Mouse (Mus musculus) heart, embryonic 14.5 days (tissue): ENCODE data around the gene Polg2. TPM values are rescaled to one million over a fixed set of nuclear protein-coding genes. Genes with fewer than 3 reads are reported as not detected.

Source experiments
- ATAC-seq: fragments of 200-750 bp; cut with Nextera tagmentation; 2 replicates; pipeline ENCODE4 v1.8.0; 2017; ENCODE audit warnings: low read depth, moderate TSS enrichment; ENCODE audit not compliant: insufficient number of reproducible peaks, insufficient read depth, low FRiP score
- H3K27ac ChIP-seq, 2 experiments: fragments of 200-500 bp in 1 of 2; fragments of 300-500 bp in 1 of 2; sonication (generic) in 1 of 2; replicated peaks in 1 of 2; 2 replicates each; pipeline ENCODE4 v1.5.1; 2012 to 2014; ENCODE audit warnings: low read depth in 2 of 2, low read length in 2 of 2, control low read depth in 1 of 2, mild to moderate bottlenecking in 1 of 2, mixed read lengths in 1 of 2; ENCODE audit not compliant: control insufficient read depth in 1 of 2, insufficient read depth in 1 of 2
- H3K27me3 ChIP-seq: fragments of 300-500 bp; sonication (generic); 2 replicates; pipeline ENCODE4 v1.6.1; 2014; ENCODE audit warnings: mild to moderate bottlenecking, low read length, control low read depth; ENCODE audit not compliant: control insufficient read depth, insufficient read depth
- H3K36me3 ChIP-seq: fragments of 300-500 bp; sonication (generic); 2 replicates; pipeline ENCODE4 v1.6.1; 2014; ENCODE audit warnings: mild to moderate bottlenecking, control low read depth, low read length, mixed read lengths; ENCODE audit not compliant: control insufficient read depth, insufficient read depth
- H3K4me1 ChIP-seq, 2 experiments: fragments of 200-500 bp in 1 of 2; fragments of 300-500 bp in 1 of 2; sonication (generic) in 1 of 2; 2 replicates each; pipeline ENCODE4 v1.6.1; 2012 to 2014; ENCODE audit warnings: low read length in 2 of 2, control low read depth in 1 of 2, mixed read lengths in 1 of 2; ENCODE audit not compliant: control insufficient read depth in 2 of 2, insufficient read depth in 2 of 2
- H3K4me2 ChIP-seq: fragments of 300-500 bp; sonication (generic); 2 replicates; pipeline ENCODE4 v1.6.1; 2014; ENCODE audit warnings: mild to moderate bottlenecking, low read length
- H3K4me3 ChIP-seq, 2 experiments: fragments of 200-500 bp in 1 of 2; fragments of 300-500 bp in 1 of 2; sonication (generic) in 1 of 2; 2 replicates each; pipeline ENCODE4 v1.5.1; 2012 to 2014; ENCODE audit warnings: low read length in 2 of 2, mild to moderate bottlenecking in 2 of 2, control low read depth in 1 of 2, low read depth in 1 of 2, moderate library complexity in 1 of 2; ENCODE audit not compliant: control insufficient read depth in 1 of 2, insufficient read depth in 1 of 2
- H3K9ac ChIP-seq: fragments of 300-500 bp; sonication (generic); 2 replicates; pipeline ENCODE4 v1.6.1; 2014; ENCODE audit warnings: mild to moderate bottlenecking, low read length
- H3K9me3 ChIP-seq: fragments of 300-500 bp; sonication (generic); 2 replicates; pipeline ENCODE4 v1.6.1; 2016; ENCODE audit warnings: low read length, control low read depth; ENCODE audit not compliant: control insufficient read depth
- WGBS: fragments of 180-500 bp; shearing (Covaris S2); extraction: QIAGEN DNeasy Blood & Tissue Kit; methylation state at CpG from one replicate; pipeline ENCODE4 v1.1.7; 2014; 5-methylcytosine and 5-hydroxymethylcytosine counted together
- polyA plus RNA-seq: library from polyadenylated mRNA; unstranded; fragments of >200 nt; fragmentation: Nextera tagmentation; extraction: Ambion mirVana; gene quantifications from 2 replicates; pipeline ENCODE4 v1.2.1, GENCODE M21; 2014

Polg2 gene
- polyA plus RNA-seq: 7.4 and 10.0 TPM in 2 replicates

GRCm38 (mm10) chr11:106779388-106780088, at the start of gene Polg2:
Gene Polg2 (minus strand): TSS chr11:106779537.
- Histone ChIP-seq H3K4me2 (peak within 1 kb of the TSS; percentile 79), H3K4me1 (peaks cover 0 to 13% of the 10 kb centered on the region in 2 experiments; a peak in 1 of 4 replicates), H3K27ac (peak within 1 kb of the TSS; percentile 81 to 97), H3K36me3 (peaks cover 75% of the 10 kb centered on the region), H3K4me3 (peak within 1 kb of the TSS; percentile 59 to 68), H3K27me3 (no peaks in the 10 kb centered on the region), H3K9ac (peak within 1 kb of the TSS; percentile 87), H3K9me3 (no peaks in the 10 kb centered on the region)
- WGBS: 2% methylated on average over 30 of the region's 30 CpGs
- ATAC-seq: peak; percentile 96

- H3K9me3 ChIP-seq: no peaks in the 10 kb centered on the region
- no peak overlapping the region for H3K27ac ChIP-seq
- H3K9ac ChIP-seq: no peak overlapping the region
- peaks cover 0 to 6% of the 10 kb centered on the region in 2 experiments; a peak in 1 of 4 replicates for H3K4me1 ChIP-seq
- no peak for ATAC-seq
- H3K4me3 ChIP-seq: no peak overlapping the region
- H3K4me2 ChIP-seq: no peak overlapping the region
- 90% methylated on average over 7 of the region's 7 CpGs for WGBS
- H3K27me3 ChIP-seq: no peaks in the 10 kb centered on the region
- peaks cover 87% of the 10 kb centered on the region for H3K36me3 ChIP-seq
Measured at GRCm38 (mm10) chr11:106828079-106828478, 48.7 kb upstream of the Polg2 start.

- Histone ChIP-seq H3K9me3 (no peaks in the 10 kb centered on the region), H3K27ac (no peak overlapping the region), H3K27me3 (no peaks in the 10 kb centered on the region), H3K36me3 (peaks cover 89% of the 10 kb centered on the region), H3K4me1 (peaks cover 2 to 17% of the 10 kb centered on the region in 2 experiments; a peak in 2 of 4 replicates), H3K4me2 (no peak overlapping the region), H3K9ac (no peak overlapping the region), H3K4me3 (no peak overlapping the region)
- WGBS: 76% methylated on average over 10 of the region's 10 CpGs
- no peak for ATAC-seq
Measured at GRCm38 (mm10) chr11:106824403-106824802, 45.1 kb upstream of the Polg2 start.

GRCm38 (mm10) chr11:106823741-106824140, 44.4 kb upstream of the Polg2 start:
- H3K4me3 ChIP-seq: no peak overlapping the region
- H3K27ac ChIP-seq: no peak overlapping the region
- H3K36me3 ChIP-seq: peaks cover 92% of the 10 kb centered on the region
- no peak overlapping the region for H3K9ac ChIP-seq
- H3K27me3 ChIP-seq: no peaks in the 10 kb centered on the region
- 91% methylated on average over 8 of the region's 8 CpGs for WGBS
- no peak overlapping the region for H3K4me2 ChIP-seq
- H3K4me1 ChIP-seq: peaks cover 2 to 23% of the 10 kb centered on the region in 2 experiments; a peak in 2 of 4 replicates
- no peaks in the 10 kb centered on the region for H3K9me3 ChIP-seq
- no peak for ATAC-seq

DNA sequence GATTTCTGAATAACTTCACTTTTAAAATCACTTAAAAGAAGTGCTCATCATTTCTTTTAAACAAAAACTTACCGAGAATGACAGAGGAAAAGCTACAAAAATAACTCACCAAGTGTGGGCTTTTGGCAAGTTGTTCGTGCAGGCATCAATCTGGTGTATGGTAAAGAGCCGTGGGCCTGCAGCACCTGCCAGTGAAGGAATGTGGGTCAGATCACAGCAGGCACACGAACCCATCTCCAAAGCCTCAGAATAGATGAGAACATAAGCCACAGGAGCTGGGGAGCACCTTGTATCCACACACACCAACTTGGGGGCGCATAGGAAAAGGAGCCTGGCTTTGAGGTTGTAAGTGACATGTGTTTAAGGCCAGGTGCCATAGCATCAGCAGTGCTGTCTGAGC, 43.6 kb upstream of the Polg2 start:
- no peak for ATAC-seq
- Histone ChIP-seq H3K9ac (no peak overlapping the region), H3K36me3 (peaks cover 85% of the 10 kb centered on the region), H3K9me3 (no peaks in the 10 kb centered on the region), H3K27ac (no peak overlapping the region), H3K27me3 (no peaks in the 10 kb centered on the region), H3K4me2 (no peak overlapping the region), H3K4me1 (peaks cover 6 to 32% of the 10 kb centered on the region in 2 experiments), H3K4me3 (no peak overlapping the region)
- WGBS: 79% methylated on average over 5 of the region's 5 CpGs

- H3K27me3 ChIP-seq: no peaks in the 10 kb centered on the region
- H3K4me3 ChIP-seq: no peak overlapping the region
- no peaks in the 10 kb centered on the region for H3K9me3 ChIP-seq
- H3K36me3 ChIP-seq: peaks cover 84% of the 10 kb centered on the region
- 78% methylated on average over 8 of the region's 8 CpGs for WGBS
- no peak overlapping the region for H3K4me2 ChIP-seq
- ATAC-seq: no peak
- no peak overlapping the region for H3K9ac ChIP-seq
- H3K4me1 ChIP-seq: peaks cover 6 to 34% of the 10 kb centered on the region in 2 experiments
- H3K27ac ChIP-seq: no peak overlapping the region
Measured at GRCm38 (mm10) chr11:106822491-106822890, 43.2 kb upstream of the Polg2 start.

GRCm38 (mm10) chr11:106821397-106821796, 42.1 kb upstream of the Polg2 start:
- Histone ChIP-seq H3K4me3 (no peak overlapping the region), H3K27me3 (no peaks in the 10 kb centered on the region), H3K4me1 (peaks cover 6 to 34% of the 10 kb centered on the region in 2 experiments), H3K27ac (peak overlapping the region in 1 of 2 experiments; percentile 61; a peak in 2 of 4 replicates), H3K36me3 (peaks cover 85% of the 10 kb centered on the region), H3K9ac (no peak overlapping the region), H3K9me3 (no peaks in the 10 kb centered on the region), H3K4me2 (no peak overlapping the region)
- no peak for ATAC-seq
- WGBS: 68% methylated on average over 6 of the region's 6 CpGs
